Mouse (Mus musculus): ENCODE results near the gene Gm21671. TPM values are rescaled to one million over a fixed set of nuclear protein-coding genes. Genes with fewer than 3 reads are reported as not detected.
"Not testable (repeated sequence)": the region's sequence is repeated elsewhere in the genome, so short reads cannot be mapped to it uniquely, and the experiment has no call there.

Gm21671 gene
- 0.10 TPM in 1 of 2 replicates, not detected in the other for polyA plus RNA-seq (2015; fragmentation: Nextera tagmentation; extraction: Ambion mirVana)

DNA sequence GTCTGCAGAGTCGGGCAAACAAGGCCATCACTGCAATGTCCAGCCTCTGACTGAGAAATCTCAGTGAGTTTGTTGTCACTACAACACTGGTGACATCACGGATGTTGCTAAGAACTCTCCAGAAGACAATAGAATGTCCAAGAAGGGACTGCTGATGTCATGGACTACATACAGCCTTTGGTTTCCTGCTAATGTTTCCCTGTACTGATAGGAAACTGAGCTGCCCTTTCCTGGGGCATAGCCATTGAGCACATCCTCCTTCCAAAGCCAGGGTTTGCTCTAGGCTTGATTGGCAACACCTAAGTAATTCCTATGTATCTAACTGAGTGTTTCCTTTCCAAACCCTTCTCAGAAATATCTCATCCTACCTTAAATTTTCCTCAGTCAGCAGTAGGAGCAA is at the start of gene Gm21671:
Gm21671 (minus strand) TSS at position 101 of the 400 bp plus-strand sequence.
- not testable (repeated sequence) for H3K9me3 ChIP-seq; H3K4me2 ChIP-seq (replicated peaks); H3K4me1 ChIP-seq; H3K36me3 ChIP-seq; H3K9ac ChIP-seq; ATAC-seq (ENCODE audit: low FRiP score, low read depth); H3K27ac ChIP-seq; H3K4me3 ChIP-seq
- peaks cover 12% of the 10 kb centered on the region for H3K27me3 ChIP-seq
- WGBS: 82% methylated on average over 2 of the region's 2 CpGs

DNA sequence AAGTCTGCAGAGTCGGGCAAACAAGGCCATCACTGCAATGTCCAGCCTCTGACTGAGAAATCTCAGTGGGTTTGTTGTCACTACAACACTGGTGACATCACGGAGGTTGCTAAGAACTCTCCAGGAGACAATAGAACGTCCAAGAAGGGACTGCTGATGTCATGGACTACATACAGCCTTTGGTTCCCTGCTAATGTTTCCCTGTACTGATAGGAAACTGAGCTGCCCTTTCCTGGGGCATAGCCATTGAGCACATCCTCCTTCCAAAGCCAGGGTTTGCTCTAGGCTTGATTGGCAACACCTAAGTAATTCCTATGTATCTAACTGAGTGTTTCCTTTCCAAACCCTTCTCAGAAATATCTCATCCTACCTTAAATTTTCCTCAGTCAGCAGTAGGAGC is 34.3 kb upstream of the Gm21671 start, which contains the start of gene Gm21698:
Gm21698 (minus strand) TSS at position 101 of the 400 bp plus-strand sequence.
- H3K4me3 ChIP-seq; H3K36me3 ChIP-seq; H3K27me3 ChIP-seq; H3K27ac ChIP-seq; ATAC-seq (ENCODE audit: low FRiP score, low read depth); H3K4me1 ChIP-seq; H3K9me3 ChIP-seq; H3K4me2 ChIP-seq (replicated peaks); H3K9ac ChIP-seq: not testable (repeated sequence)
- WGBS: no CpG with 5 or more reads among the region's 3 CpGs

DNA sequence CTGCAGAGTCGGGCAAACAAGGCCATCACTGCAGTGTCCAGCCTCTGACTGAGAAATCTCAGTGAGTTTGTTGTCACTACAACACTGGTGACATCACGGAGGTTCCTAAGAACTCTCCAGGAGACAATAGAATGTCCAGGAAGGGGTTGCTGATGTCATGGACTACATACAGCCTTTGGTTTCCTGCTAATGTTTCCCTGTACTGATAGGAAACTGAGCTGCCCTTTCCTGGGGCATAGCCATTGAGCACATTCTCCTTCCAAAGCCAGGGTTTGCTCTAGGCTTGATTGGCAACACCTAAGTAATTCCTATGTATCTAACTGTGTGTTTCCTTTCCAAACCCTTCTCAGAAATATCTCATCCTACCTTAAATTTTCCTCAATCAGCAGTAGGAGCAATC is 18.3 kb upstream of the Gm21671 start, which contains the start of gene Gm21680:
Gm21680 (minus strand) TSS at position 101 of the 400 bp plus-strand sequence.
- not testable (repeated sequence) for H3K4me3 ChIP-seq; H3K27ac ChIP-seq; H3K4me1 ChIP-seq; H3K36me3 ChIP-seq; H3K9me3 ChIP-seq; H3K27me3 ChIP-seq; ATAC-seq (ENCODE audit: low FRiP score, low read depth); H3K4me2 ChIP-seq (replicated peaks); H3K9ac ChIP-seq
- WGBS: no CpG with 5 or more reads among the region's 2 CpGs

DNA sequence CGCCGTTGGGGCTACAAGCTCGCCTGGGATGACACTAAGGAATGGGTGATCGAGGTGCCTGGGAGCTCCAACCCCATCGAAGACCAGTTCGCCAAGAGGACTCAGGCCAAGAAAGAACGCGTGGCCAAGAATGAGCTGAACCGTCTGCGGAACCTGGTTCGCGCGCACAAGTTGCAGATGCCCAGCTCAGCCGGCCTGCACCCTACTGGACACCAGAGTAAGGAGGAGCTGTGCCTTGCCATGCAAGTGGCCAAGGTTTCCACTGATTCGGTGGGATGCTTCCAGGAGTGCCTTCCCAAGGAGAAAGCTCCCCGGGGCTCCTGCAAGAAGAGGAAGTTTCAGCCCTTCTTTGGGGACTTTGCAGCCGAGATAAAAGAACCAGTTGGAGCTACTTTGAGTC is 2.8 kb upstream of the Gm21671 start:
- 53% methylated on average over 17 of the region's 17 CpGs for WGBS
- peaks cover 12% of the 10 kb centered on the region for H3K27me3 ChIP-seq
- not testable (repeated sequence) for H3K9ac ChIP-seq; ATAC-seq (ENCODE audit: low FRiP score, low read depth); H3K27ac ChIP-seq; H3K4me1 ChIP-seq; H3K9me3 ChIP-seq; H3K36me3 ChIP-seq
- H3K4me2 ChIP-seq (replicated peaks): peak overlapping the region; percentile 44; the same call in 1 of the 2 replicates
- H3K4me3 ChIP-seq: peak overlapping the region; percentile 10; the same call in 1 of the 2 replicates

DNA sequence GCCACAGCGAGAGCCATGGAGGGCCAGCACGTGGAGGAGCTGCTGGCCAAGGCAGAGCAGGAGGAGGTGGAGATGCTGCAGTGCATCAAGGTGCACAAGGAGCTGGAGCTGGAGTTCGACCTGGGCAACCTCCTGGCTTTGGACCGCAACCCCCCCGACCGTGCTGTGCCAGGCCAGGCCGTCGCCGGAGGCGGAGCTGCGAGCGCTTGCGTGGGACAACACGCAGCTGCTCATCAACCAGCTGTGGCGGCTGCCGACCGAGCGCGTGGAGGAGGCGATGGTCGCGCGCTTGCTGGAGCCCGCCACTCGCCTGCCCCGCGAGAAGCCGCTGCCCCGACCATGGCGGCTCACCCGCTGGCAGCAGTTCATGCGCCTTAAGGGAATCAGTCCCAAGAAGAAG is 2.4 kb upstream of the Gm21671 start:
- ATAC-seq (ENCODE audit: low FRiP score, low read depth); H3K27ac ChIP-seq; H3K36me3 ChIP-seq; H3K4me1 ChIP-seq; H3K9ac ChIP-seq; H3K9me3 ChIP-seq: not testable (repeated sequence)
- 30% methylated on average over 32 of the region's 32 CpGs for WGBS
- Histone ChIP-seq H3K4me3 (peak overlapping the region; percentile 10; the same call in 1 of the 2 replicates), H3K4me2 (replicated peaks) (peak overlapping the region; percentile 44), H3K27me3 (peaks cover 12% of the 10 kb centered on the region)

DNA sequence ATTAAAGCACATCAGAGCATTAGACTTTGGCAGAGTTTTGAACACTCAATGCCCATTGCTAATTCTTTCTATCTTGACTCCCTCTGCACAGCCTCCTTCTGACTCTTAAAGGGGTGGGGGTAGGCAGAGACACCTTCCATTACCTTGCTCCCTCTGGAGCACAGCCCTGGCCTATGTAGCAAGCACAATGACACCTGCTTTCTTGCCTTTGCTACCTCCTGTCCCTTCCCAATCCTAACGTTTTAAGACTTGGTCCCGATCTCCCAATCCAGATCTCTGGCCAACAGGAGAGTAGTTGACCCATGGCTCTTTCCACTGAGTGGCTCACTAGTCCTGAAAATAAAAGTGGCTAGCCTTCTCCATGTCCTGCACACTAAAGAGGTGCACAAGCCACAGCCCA is 8.8 kb downstream of the Gm21671 start:
- not testable (repeated sequence) for H3K27me3 ChIP-seq; H3K4me2 ChIP-seq (replicated peaks); ATAC-seq (ENCODE audit: low FRiP score, low read depth); H3K27ac ChIP-seq; H3K4me1 ChIP-seq; H3K36me3 ChIP-seq; H3K4me3 ChIP-seq; H3K9me3 ChIP-seq; H3K9ac ChIP-seq
- 86% methylated on average over 2 of the region's 2 CpGs for WGBS

DNA sequence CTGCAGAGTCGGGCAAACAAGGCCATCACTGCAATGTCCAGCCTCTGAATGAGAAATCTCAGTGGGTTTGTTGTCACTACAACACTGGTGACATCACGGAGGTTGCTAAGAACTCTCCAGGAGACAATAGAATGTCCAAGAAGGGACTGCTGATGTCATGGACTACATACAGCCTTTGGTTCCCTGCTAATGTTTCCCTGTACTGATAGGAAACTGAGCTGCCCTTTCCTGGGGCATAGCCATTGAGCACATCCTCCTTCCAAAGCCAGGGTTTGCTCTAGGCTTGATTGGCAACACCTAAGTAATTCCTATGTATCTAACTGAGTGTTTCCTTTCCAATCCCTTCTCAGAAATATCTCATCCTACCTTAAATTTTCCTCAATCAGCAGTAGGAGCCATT is 11.9 kb downstream of the Gm21671 start, which contains the start of gene Gm21663:
Gm21663 (minus strand) TSS at position 101 of the 400 bp plus-strand sequence.
- H3K9me3 ChIP-seq; ATAC-seq (ENCODE audit: low FRiP score, low read depth); H3K27me3 ChIP-seq; H3K4me2 ChIP-seq (replicated peaks); H3K27ac ChIP-seq; H3K9ac ChIP-seq; H3K4me3 ChIP-seq; H3K4me1 ChIP-seq; H3K36me3 ChIP-seq: not testable (repeated sequence)
- WGBS: 45% methylated on average over 2 of the region's 2 CpGs

Other genes with a start within 250 kb of the Gm21671 start
- gene Xrcc2, start 248.6 kb downstream of the Gm21671 start, polyA plus RNA-seq (2015; fragmentation: Nextera tagmentation; extraction: Ambion mirVana): 9.2 and 9.5 TPM in 2 replicates
- gene Actr3b, start 194.4 kb downstream of the Gm21671 start, polyA plus RNA-seq (2015; fragmentation: Nextera tagmentation; extraction: Ambion mirVana): 3.0 and 3.3 TPM in 2 replicates
- gene Gm21663, start 12.0 kb downstream of the Gm21671 start, polyA plus RNA-seq (2015; fragmentation: Nextera tagmentation; extraction: Ambion mirVana): 0.10 TPM in 1 of 2 replicates, not detected in the other
- gene Gm21680, start 18.2 kb upstream of the Gm21671 start, polyA plus RNA-seq (2015; fragmentation: Nextera tagmentation; extraction: Ambion mirVana): 0.15 TPM in 1 of 2 replicates, not detected in the other
- 0.11 TPM in 1 of 2 replicates, not detected in the other for gene Gm21698, start 34.2 kb upstream of the Gm21671 start, polyA plus RNA-seq (2015; fragmentation: Nextera tagmentation; extraction: Ambion mirVana)
- 0.09 TPM in 1 of 2 replicates, not detected in the other for gene Gm1979, start 50.4 kb upstream of the Gm21671 start, polyA plus RNA-seq (2015; fragmentation: Nextera tagmentation; extraction: Ambion mirVana)
- gene Gm5862, start 68.5 kb upstream of the Gm21671 start, polyA plus RNA-seq (2015; fragmentation: Nextera tagmentation; extraction: Ambion mirVana): not detected in 2 replicates
- gene Speer4a, start 85.1 kb upstream of the Gm21671 start, polyA plus RNA-seq (2015; fragmentation: Nextera tagmentation; extraction: Ambion mirVana): 0.08 TPM in 1 of 2 replicates, not detected in the other
- gene Gm7347, start 104.2 kb upstream of the Gm21671 start, polyA plus RNA-seq (2015; fragmentation: Nextera tagmentation; extraction: Ambion mirVana): not detected in 2 replicates
- not detected in 2 replicates for gene Gm10471, start 134.9 kb upstream of the Gm21671 start, polyA plus RNA-seq (2015; fragmentation: Nextera tagmentation; extraction: Ambion mirVana)
- not detected in 2 replicates for gene 5031410I06Rik, start 150.9 kb upstream of the Gm21671 start, polyA plus RNA-seq (2015; fragmentation: Nextera tagmentation; extraction: Ambion mirVana)
- gene Gm10220, start 167.0 kb upstream of the Gm21671 start, polyA plus RNA-seq (2015; fragmentation: Nextera tagmentation; extraction: Ambion mirVana): 0.06 TPM in 1 of 2 replicates, not detected in the other